Mouse (Mus musculus) gastrocnemius, postnatal 10 days (tissue): Measurements from ENCODE around the gene Rpain. TPM values are rescaled to one million over a fixed set of nuclear protein-coding genes. Genes with fewer than 3 reads are reported as not detected.

ENCODE experiments used
- DNase-seq: peaks from one replicate; pipeline ENCODE4 v3.0.0; 2021; ENCODE audit warnings: mixed read lengths
- long read RNA-seq, 2 experiments: library from polyadenylated mRNA; stranded (forward); transcript quantifications; one replicate each; pipeline ENCODE4 v2.0.0; 2021
- total RNA-seq, 2 experiments: library from RNA; stranded (reverse); gene quantifications; 2 replicates each; pipeline ENCODE4 v1.2.3; 2021

Rpain gene
- total RNA-seq: 10 to 100 TPM; 14.0 to 15.3 TPM
- long read RNA-seq, experiment 1, transcript Rpain-201 (7 exons, 1,100 nt): major isoform, 14 of 23 reads
- long read RNA-seq, experiment 1, partial matches to known transcripts: 0 of 23 reads
- long read RNA-seq, experiment 1, other reads (novel, unspliced or antisense): 4 of 23 reads
- long read RNA-seq, experiment 2, transcript Rpain-201 (7 exons, 1,100 nt): major isoform, 6 of 9 reads
- long read RNA-seq, experiment 2, partial matches to known transcripts: 0 of 9 reads
- long read RNA-seq, experiment 2, other reads (novel, unspliced or antisense): 0 of 9 reads

GRCm38 (mm10) chr11:70969821-70970559 is at the start of gene Rpain, which contains the start of gene Nup88:
Rpain (plus strand) TSS chr11:70970213.
Nup88 (minus strand) TSS chr11:70969973.
- DNase-seq: peak; percentile 85

- DNase-seq: no peak
Observed at GRCm38 (mm10) chr11:70931461-70931860, 38.6 kb upstream of the Rpain start.

- DNase-seq: no peak
Observed at GRCm38 (mm10) chr11:70935316-70935715, 34.7 kb upstream of the Rpain start.

GRCm38 (mm10) chr11:70942596-70942995 is 27.4 kb upstream of the Rpain start:
- DNase-seq: no peak

- DNase-seq: no peak
Observed at GRCm38 (mm10) chr11:70943651-70944050, 26.4 kb upstream of the Rpain start.

GRCm38 (mm10) chr11:70944935-70945817 is 24.8 kb upstream of the Rpain start:
- DNase-seq: no peak

- DNase-seq: no peak
Observed at GRCm38 (mm10) chr11:70954711-70955110, 15.3 kb upstream of the Rpain start.

- no peak for DNase-seq
Observed at GRCm38 (mm10) chr11:70960786-70961554, 9.0 kb upstream of the Rpain start.

GRCm38 (mm10) chr11:70964222-70964907 is 5.6 kb upstream of the Rpain start:
- DNase-seq: no peak

GRCm38 (mm10) chr11:70969271-70969794 is 680 bp upstream of the Rpain start:
- no peak for DNase-seq

- no peak for DNase-seq
Observed at GRCm38 (mm10) chr11:70970560-70971540, 837 bp downstream of the Rpain start.

GRCm38 (mm10) chr11:70972586-70972985 is 2.6 kb downstream of the Rpain start:
- no peak for DNase-seq

- DNase-seq: no peak
Observed at GRCm38 (mm10) chr11:70973947-70974346, 3.9 kb downstream of the Rpain start.

- DNase-seq: no peak
Observed at GRCm38 (mm10) chr11:70975193-70975592, 5.2 kb downstream of the Rpain start.

GRCm38 (mm10) chr11:70977293-70977692 is 7.3 kb downstream of the Rpain start:
- DNase-seq: no peak

GRCm38 (mm10) chr11:70980232-70980631 is 10.2 kb downstream of the Rpain start:
- DNase-seq: no peak

GRCm38 (mm10) chr11:70980751-70981510 is 10.9 kb downstream of the Rpain start:
- DNase-seq: no peak

- DNase-seq: no peak
Observed at GRCm38 (mm10) chr11:70982030-70982429, 12.0 kb downstream of the Rpain start.
